Mouse (Mus musculus) CH12.LX (cell line): ENCODE data around the gene Hist1h4a. TPM values are rescaled to one million over a fixed set of nuclear protein-coding genes. Genes with fewer than 3 reads are reported as not detected.

Experiments
- DNase-seq: peaks from one replicate; pipeline ENCODE4 v3.0.0-alpha.2; 2013; ENCODE audit errors: extremely low read depth
- H3K27ac ChIP-seq: 2 replicates; pipeline ENCODE4 v1.5.1; 2012; ENCODE audit warnings: low read depth, mild to moderate bottlenecking, control low read depth, moderate library complexity; ENCODE audit not compliant: insufficient read depth
- H3K27me3 ChIP-seq: replicated peaks from 2 replicates; pipeline ENCODE3; 2012; ENCODE audit warnings: inconsistent platforms
- H3K36me3 ChIP-seq, 2 experiments: replicated peaks in 1 of 2; 2 replicates each; pipeline versions ENCODE3 to v1.6.1; 2012; ENCODE audit warnings: inconsistent platforms in 1 of 2, low read length in 1 of 2, mild to moderate bottlenecking in 1 of 2, mixed read lengths in 1 of 2, moderate library complexity in 1 of 2; ENCODE audit not compliant: control insufficient read depth in 1 of 2, insufficient read depth in 1 of 2
- H3K4me1 ChIP-seq, 2 experiments: 2 replicates each; pipeline ENCODE4 v1.6.1; 2012; ENCODE audit warnings: inconsistent platforms in 1 of 2, moderate library complexity in 1 of 2; ENCODE audit not compliant: insufficient read depth in 2 of 2, control insufficient read depth in 1 of 2
- H3K4me2 ChIP-seq: 2 replicates; pipeline ENCODE4 v1.6.1; 2012; ENCODE audit warnings: low read depth, mild to moderate bottlenecking, control low read depth; ENCODE audit not compliant: poor library complexity, insufficient read depth, severe bottlenecking
- H3K4me3 ChIP-seq, 3 experiments: fragments of 150-350 bp in 1 of 3; sonication (generic) in 1 of 3; replicated peaks in 1 of 3; 2 replicates each; pipeline versions ENCODE3 to v1.5.1; 2011 to 2012; ENCODE audit warnings: low read depth in 2 of 3, low read length in 2 of 3, mild to moderate bottlenecking in 2 of 3, moderate library complexity in 2 of 3, control low read depth in 1 of 3, improper control_type of control experiment in 1 of 3, inconsistent platforms in 1 of 3, mixed read lengths in 1 of 3; ENCODE audit not compliant: poor library complexity in 1 of 3
- H3K79me2 ChIP-seq: replicated peaks from 2 replicates; pipeline ENCODE4 v1.6.1; 2012; ENCODE audit warnings: mild to moderate bottlenecking, moderate library complexity; ENCODE audit not compliant: control insufficient read depth, poor library complexity, insufficient read depth, severe bottlenecking; ENCODE audit errors: extremely low read depth
- H3K9ac ChIP-seq: 2 replicates; pipeline ENCODE4 v1.6.1; 2012; ENCODE audit warnings: low read depth, mild to moderate bottlenecking, control low read depth, moderate library complexity; ENCODE audit not compliant: insufficient read depth
- H3K9me3 ChIP-seq: replicated peaks from 2 replicates; pipeline ENCODE3; 2012; ENCODE audit warnings: low read length, inconsistent platforms, mixed read lengths
- BHLHE40 ChIP-seq: IDR thresholded peaks from 2 replicates; pipeline ENCODE4 v1.6.1; 2011; ENCODE audit warnings: mild to moderate bottlenecking, low read depth, low read length, improper control_type of control experiment
- CHD2 ChIP-seq: IDR thresholded peaks from 2 replicates; pipeline ENCODE4 v1.6.1; 2011; ENCODE audit warnings: low read length, improper control_type of control experiment
- CTCF ChIP-seq, 2 experiments: IDR thresholded peaks in 1 of 2; conservative IDR thresholded peaks in 1 of 2; 2 replicates each; pipeline ENCODE4 v1.5.1; 2011 to 2012; ENCODE audit warnings: low read depth in 2 of 2, low read length in 2 of 2, improper control_type of control experiment in 1 of 2, inconsistent platforms in 1 of 2, mild to moderate bottlenecking in 1 of 2, moderate library complexity in 1 of 2
- E2F4 ChIP-seq: IDR thresholded peaks from 2 replicates; pipeline ENCODE4 v1.6.1; 2011; ENCODE audit warnings: low read depth, low read length, improper control_type of control experiment; ENCODE audit not compliant: insufficient replicate concordance
- EP300 ChIP-seq: IDR thresholded peaks from 2 replicates; pipeline ENCODE4 v1.6.1; 2011; ENCODE audit warnings: low read length, improper control_type of control experiment
- GABPA ChIP-seq: IDR thresholded peaks from 2 replicates; pipeline ENCODE4 v1.6.1; 2012; ENCODE audit warnings: low read depth, low read length, improper control_type of control experiment, inconsistent platforms; ENCODE audit not compliant: insufficient replicate concordance
- HCFC1 ChIP-seq: IDR thresholded peaks from 2 replicates; pipeline ENCODE4 v1.6.1; 2012; ENCODE audit warnings: low read depth, mild to moderate bottlenecking, inconsistent platforms, low read length, improper control_type of control experiment
- JUN ChIP-seq: IDR thresholded peaks from 2 replicates; pipeline ENCODE4 v1.6.1; 2011; ENCODE audit warnings: low read depth, mild to moderate bottlenecking, low read length, improper control_type of control experiment, moderate library complexity; ENCODE audit not compliant: insufficient read depth
- KAT2A ChIP-seq: IDR thresholded peaks from 2 replicates; pipeline ENCODE4 v1.6.1; 2012; ENCODE audit warnings: low read length, improper control_type of control experiment, inconsistent platforms; ENCODE audit not compliant: insufficient replicate concordance
- MAX ChIP-seq: IDR thresholded peaks from 2 replicates; pipeline ENCODE4 v1.6.1; 2011; ENCODE audit warnings: low read length, improper control_type of control experiment
- MEF2A ChIP-seq: IDR thresholded peaks from 2 replicates; pipeline ENCODE4 v1.6.1; 2014; ENCODE audit warnings: low read depth, mild to moderate bottlenecking, inconsistent platforms, low read length, improper control_type of control experiment, borderline replicate concordance
- NELFE ChIP-seq: IDR thresholded peaks from 2 replicates; pipeline ENCODE4 v1.6.1; 2011; ENCODE audit warnings: low read depth, low read length, improper control_type of control experiment
- PAX5 ChIP-seq: IDR thresholded peaks from 2 replicates; pipeline ENCODE4 v1.6.1; 2012; ENCODE audit warnings: low read length, inconsistent platforms, mixed read lengths
- POLR2A ChIP-seq: IDR thresholded peaks from 2 replicates; pipeline ENCODE4 v1.6.1; 2011; ENCODE audit warnings: low read depth, mild to moderate bottlenecking, improper control_type of control experiment, low read length
- POLR2AphosphoS2 ChIP-seq: IDR thresholded peaks from 2 replicates; pipeline ENCODE4 v1.6.1; 2011; ENCODE audit warnings: low read depth, low read length, improper control_type of control experiment
- RAD21 ChIP-seq: IDR thresholded peaks from 2 replicates; pipeline ENCODE4 v1.6.1; 2011; ENCODE audit warnings: low read depth, mild to moderate bottlenecking, low read length, improper control_type of control experiment, moderate library complexity
- RCOR1 ChIP-seq: conservative IDR thresholded peaks from 2 replicates; pipeline ENCODE4 v1.6.1; 2012; ENCODE audit warnings: low read depth, mild to moderate bottlenecking, inconsistent platforms, low read length, improper control_type of control experiment
- SMC3 ChIP-seq: IDR thresholded peaks from 2 replicates; pipeline ENCODE4 v1.6.1; 2011; ENCODE audit warnings: low read depth, low read length, improper control_type of control experiment
- TBP ChIP-seq: conservative IDR thresholded peaks from 2 replicates; pipeline ENCODE4 v1.6.1; 2011; ENCODE audit warnings: low read depth, low read length, improper control_type of control experiment
- UBTF ChIP-seq: IDR thresholded peaks from 2 replicates; pipeline ENCODE4 v1.6.1; 2012; ENCODE audit warnings: low read depth, mild to moderate bottlenecking, inconsistent platforms, low read length, improper control_type of control experiment, moderate library complexity
- USF1 ChIP-seq: IDR thresholded peaks from 2 replicates; pipeline ENCODE4 v1.6.1; 2014; ENCODE audit warnings: low read depth, mild to moderate bottlenecking, inconsistent platforms, low read length, improper control_type of control experiment
- ZKSCAN1 ChIP-seq: IDR thresholded peaks from 2 replicates; pipeline ENCODE4 v1.6.1; 2012; ENCODE audit warnings: low read depth, inconsistent platforms, low read length, improper control_type of control experiment, borderline replicate concordance
- dilution Hi-C: fragments of 300-500 bp; cut with MboI; formaldehyde crosslinking; loops from 2 replicates; pipeline ENCODE4 v1.14.3; 2020; ENCODE audit warnings: low sequenced_read_pairs; ENCODE audit not compliant: extremely low pct_unique_long_range_greater_than_20kb, extremely low pct_ligation_motif_present
- in situ Hi-C: fragments of 300-500 bp; cut with MboI; formaldehyde crosslinking; loops from 3 replicates; pipeline ENCODE4 v1.14.3; 2019; ENCODE audit warnings: low sequenced_read_pairs, low pct_ligation_motif_present, low pct_unique_long_range_greater_than_20kb, mixed read lengths
- polyA plus RNA-seq: library from polyadenylated mRNA; unstranded; fragments of >175 nt; gene quantifications from 2 replicates; pipeline ENCODE4 v1.2.1, GENCODE M21; 2012; ENCODE audit warnings: low read depth; ENCODE audit not compliant: insufficient read length
- total RNA-seq, 2 experiments: library from RNA; depleted of rRNA; stranded (reverse); fragments of 300-350 nt in 1 of 2; fragments of >200 nt in 1 of 2; gene quantifications; 2 replicates each; pipeline ENCODE4 v1.2.3; 2012 to 2014

Hist1h4a gene
- total and polyA plus RNA-seq, 3 experiments = 4.4 to 1,215 (median 18.4) TPM

DNA sequence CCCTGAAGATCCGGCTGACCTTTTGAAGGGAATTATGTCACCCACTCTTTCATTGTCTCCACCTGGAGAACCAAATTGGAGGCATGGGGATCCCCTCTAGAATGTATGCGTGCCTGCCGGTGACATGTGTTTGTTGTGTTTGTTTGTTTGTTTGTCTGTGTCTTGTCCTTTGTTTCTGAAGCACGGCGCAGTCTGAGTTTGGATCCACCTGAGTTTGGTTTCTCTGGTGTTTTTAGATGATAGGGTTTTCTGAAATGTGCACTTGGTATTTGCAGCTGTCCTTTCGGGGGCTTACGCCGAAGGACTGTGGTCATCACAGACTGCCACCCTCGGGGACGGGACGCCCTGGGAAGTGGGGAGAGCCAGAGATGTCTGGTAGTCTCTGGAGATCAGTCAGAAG, 43.9 kb downstream of the Hist1h4a start:
- TF ChIP-seq MAX (no peak), E2F4 (no peak), RCOR1 (no peak), MEF2A (no peak), HCFC1 (no peak), KAT2A (no peak), ZKSCAN1 (no peak), GABPA (no peak), SMC3 (no peak), BHLHE40 (no peak), NELFE (no peak), USF1 (no peak), POLR2A (no peak), JUN (no peak), EP300 (no peak), UBTF (no peak), RAD21 (no peak), PAX5 (no peak)
- H3K4me3 ChIP-seq = no peak overlapping the region
- H3K79me2 ChIP-seq = no peaks in the 10 kb centered on the region
- no peak overlapping the region for H3K27ac ChIP-seq
- no peak overlapping the region for H3K4me2 ChIP-seq
- no peaks in the 10 kb centered on the region for H3K36me3 ChIP-seq
- no peaks in the 10 kb centered on the region for H3K9me3 ChIP-seq
- no peak overlapping the region for H3K9ac ChIP-seq
- peaks cover 0 to 3% of the 10 kb centered on the region in 2 experiments; a peak in 1 of 4 replicates for H3K4me1 ChIP-seq
- in situ Hi-C loops (no loop called here), dilution Hi-C loops (no loop called here)
- no peaks in the 10 kb centered on the region for H3K27me3 ChIP-seq
- no peak for DNase-seq

DNA sequence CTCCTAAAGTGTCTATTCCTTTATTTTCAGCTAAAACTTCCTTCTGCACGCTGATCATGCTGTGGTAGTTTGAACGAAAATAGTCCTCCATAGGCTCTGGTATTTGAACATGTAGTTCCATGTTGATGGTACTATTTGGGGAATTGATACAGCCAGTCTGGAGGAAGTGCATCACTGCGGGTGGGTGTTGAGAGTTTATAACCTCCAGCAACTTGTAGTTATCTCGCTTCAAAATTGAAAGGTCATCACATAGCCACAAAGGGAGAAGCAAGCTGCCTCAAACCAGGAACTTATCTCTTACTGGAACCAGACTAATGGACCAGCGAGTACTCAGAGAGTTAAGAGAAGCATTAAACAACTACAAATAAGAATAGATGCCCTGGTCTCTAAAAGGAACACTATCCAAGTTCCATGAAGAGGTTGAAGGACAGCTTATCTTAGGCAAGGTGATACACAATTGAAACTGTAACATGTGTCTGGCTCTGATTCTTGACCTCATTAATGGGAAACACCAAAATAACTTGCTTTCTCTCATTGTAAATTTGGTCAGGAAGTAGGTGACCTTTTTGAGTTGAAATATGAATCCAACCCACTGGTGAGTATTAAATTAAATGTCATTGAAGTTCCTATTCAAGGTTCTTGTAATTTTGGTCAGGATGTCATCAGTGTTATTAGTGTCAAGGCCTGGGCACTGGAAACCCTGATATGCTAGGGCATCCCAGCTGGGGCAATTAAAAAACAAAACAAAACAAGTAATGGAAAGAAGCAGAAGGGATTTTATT, 44.6 kb downstream of the Hist1h4a start:
- no peak overlapping the region for H3K27ac ChIP-seq
- no peak overlapping the region for H3K4me2 ChIP-seq
- no peaks in the 10 kb centered on the region for H3K9me3 ChIP-seq
- H3K4me1 ChIP-seq = peaks cover 0 to 3% of the 10 kb centered on the region in 2 experiments; a peak in 1 of 4 replicates
- no peak overlapping the region for H3K9ac ChIP-seq
- in situ Hi-C loops (no loop called here), dilution Hi-C loops (no loop called here)
- no peaks in the 10 kb centered on the region for H3K79me2 ChIP-seq
- no peak overlapping the region for H3K4me3 ChIP-seq
- H3K36me3 ChIP-seq = no peaks in the 10 kb centered on the region
- H3K27me3 ChIP-seq = no peaks in the 10 kb centered on the region
- no peak for DNase-seq
- no peak for TF ChIP-seq BHLHE40
- TF ChIP-seq POLR2AphosphoS2 = no peak
- TF ChIP-seq CHD2 = no peak
- TF ChIP-seq TBP = no peak
- TF ChIP-seq SMC3 = no peak
- no peak for TF ChIP-seq RCOR1
- TF ChIP-seq EP300 = no peak
- TF ChIP-seq HCFC1 = no peak
- no peak for TF ChIP-seq UBTF
- no peak for TF ChIP-seq CTCF (conservative IDR thresholded peaks at IDR 0.05 in 1 of 2, IDR thresholded peaks at IDR 0.05 in 1 of 2; ENCODE audit: low read depth in 2 of 2, low read length in 2 of 2)

Other genes starting within 250 kb of the Hist1h4a start
Only the 20 nearest of the 37 such genes appear.
- 268 and 282 TPM in 2 replicates for gene Hist1h2be, start 140.1 kb downstream of the Hist1h4a start, total RNA-seq (2012; rRNA removed)
- 3.4 and 4.7 TPM in 2 replicates for gene Hist1h2be, start 140.1 kb downstream of the Hist1h4a start, total RNA-seq (2014; rRNA removed)
- gene Hist1h2be, start 140.1 kb downstream of the Hist1h4a start, polyA plus RNA-seq = 0.57 and 0.70 TPM in 2 replicates
- gene Hist1h1e, start 138.7 kb downstream of the Hist1h4a start, total RNA-seq (2012; rRNA removed) = 486 and 504 TPM in 2 replicates
- gene Hist1h1e, start 138.7 kb downstream of the Hist1h4a start, total RNA-seq (2014; rRNA removed) = 12.2 and 18.3 TPM in 2 replicates
- 1.5 and 1.9 TPM in 2 replicates for gene Hist1h1e, start 138.7 kb downstream of the Hist1h4a start, polyA plus RNA-seq
- gene Hist1h2ac, start 77.3 kb downstream of the Hist1h4a start, total RNA-seq (2012; rRNA removed) = 114 and 122 TPM in 2 replicates
- 0.96 and 0.97 TPM in 2 replicates for gene Hist1h2ac, start 77.3 kb downstream of the Hist1h4a start, total RNA-seq (2014; rRNA removed)
- 0.14 TPM in 1 of 2 replicates, not detected in the other for gene Hist1h2ac, start 77.3 kb downstream of the Hist1h4a start, polyA plus RNA-seq
- 436 and 456 TPM in 2 replicates for gene Hist1h2bc, start 77.0 kb downstream of the Hist1h4a start, total RNA-seq (2012; rRNA removed)
- 16.1 and 17.4 TPM in 2 replicates for gene Hist1h2bc, start 77.0 kb downstream of the Hist1h4a start, total RNA-seq (2014; rRNA removed)
- gene Hist1h2bc, start 77.0 kb downstream of the Hist1h4a start, polyA plus RNA-seq = 1.1 and 2.2 TPM in 2 replicates
- gene Hist1h1t, start 65.4 kb downstream of the Hist1h4a start, total RNA-seq (2012; rRNA removed) = 0.38 and 0.76 TPM in 2 replicates
- not detected in 2 replicates for gene Hist1h1t, start 65.4 kb downstream of the Hist1h4a start, total RNA-seq (2014; rRNA removed)
- not detected in 2 replicates for gene Hist1h1t, start 65.4 kb downstream of the Hist1h4a start, polyA plus RNA-seq
- gene Hist1h4c, start 62.8 kb downstream of the Hist1h4a start, total RNA-seq (2012; rRNA removed) = 1,176 and 1,374 TPM in 2 replicates
- 3.9 and 6.9 TPM in 2 replicates for gene Hist1h4c, start 62.8 kb downstream of the Hist1h4a start, total RNA-seq (2014; rRNA removed)
- gene Hist1h4c, start 62.8 kb downstream of the Hist1h4a start, polyA plus RNA-seq = 0.76 and 1.2 TPM in 2 replicates
- 0.08 and 0.50 TPM in 2 replicates for gene Hfe, start 50.4 kb downstream of the Hist1h4a start, total RNA-seq (2012; rRNA removed)
- 0.16 and 0.39 TPM in 2 replicates for gene Hfe, start 50.4 kb downstream of the Hist1h4a start, total RNA-seq (2014; rRNA removed)
- gene Hfe, start 50.4 kb downstream of the Hist1h4a start, polyA plus RNA-seq = 0.67 and 1.0 TPM in 2 replicates
- gene Hist1h1c, start 22.4 kb downstream of the Hist1h4a start, total RNA-seq (2012; rRNA removed) = 568 and 597 TPM in 2 replicates
- 22.8 and 26.1 TPM in 2 replicates for gene Hist1h1c, start 22.4 kb downstream of the Hist1h4a start, total RNA-seq (2014; rRNA removed)
- 12.5 and 13.2 TPM in 2 replicates for gene Hist1h1c, start 22.4 kb downstream of the Hist1h4a start, polyA plus RNA-seq
- gene Hist1h3c, start 15.6 kb downstream of the Hist1h4a start, total RNA-seq (2012; rRNA removed) = 1,821 and 1,847 TPM in 2 replicates
- gene Hist1h3c, start 15.6 kb downstream of the Hist1h4a start, total RNA-seq (2014; rRNA removed) = 57.5 and 73.1 TPM in 2 replicates
- gene Hist1h3c, start 15.6 kb downstream of the Hist1h4a start, polyA plus RNA-seq = 5.5 and 7.3 TPM in 2 replicates
- 2,544 and 2,852 TPM in 2 replicates for gene Hist1h2bb, start 14.5 kb downstream of the Hist1h4a start, total RNA-seq (2012; rRNA removed)
- gene Hist1h2bb, start 14.5 kb downstream of the Hist1h4a start, total RNA-seq (2014; rRNA removed) = 34.5 and 54.6 TPM in 2 replicates
- 0.53 and 1.3 TPM in 2 replicates for gene Hist1h2bb, start 14.5 kb downstream of the Hist1h4a start, polyA plus RNA-seq
- 1,936 and 2,243 TPM in 2 replicates for gene Hist1h2ab, start 10.1 kb downstream of the Hist1h4a start, total RNA-seq (2012; rRNA removed)
- 24.9 and 32.6 TPM in 2 replicates for gene Hist1h2ab, start 10.1 kb downstream of the Hist1h4a start, total RNA-seq (2014; rRNA removed)
- gene Hist1h2ab, start 10.1 kb downstream of the Hist1h4a start, polyA plus RNA-seq = 2.9 TPM in 2 replicates
- gene Hist1h3b, start 9.0 kb downstream of the Hist1h4a start, total RNA-seq (2012; rRNA removed) = 1,913 and 2,096 TPM in 2 replicates
- 28.9 and 44.0 TPM in 2 replicates for gene Hist1h3b, start 9.0 kb downstream of the Hist1h4a start, total RNA-seq (2014; rRNA removed)
- gene Hist1h3b, start 9.0 kb downstream of the Hist1h4a start, polyA plus RNA-seq = 5.4 and 5.5 TPM in 2 replicates
- gene Hist1h4b, start 4.2 kb downstream of the Hist1h4a start, total RNA-seq (2012; rRNA removed) = 2,309 and 2,552 TPM in 2 replicates
- gene Hist1h4b, start 4.2 kb downstream of the Hist1h4a start, total RNA-seq (2014; rRNA removed) = 14.3 and 24.8 TPM in 2 replicates
- 3.5 and 11.8 TPM in 2 replicates for gene Hist1h4b, start 4.2 kb downstream of the Hist1h4a start, polyA plus RNA-seq
- 1,392 and 1,471 TPM in 2 replicates for gene Hist1h3a, start 1.2 kb upstream of the Hist1h4a start, total RNA-seq (2012; rRNA removed)
- 60.5 and 78.5 TPM in 2 replicates for gene Hist1h3a, start 1.2 kb upstream of the Hist1h4a start, total RNA-seq (2014; rRNA removed)
- 3.2 and 3.9 TPM in 2 replicates for gene Hist1h3a, start 1.2 kb upstream of the Hist1h4a start, polyA plus RNA-seq
- 1,163 and 1,722 TPM in 2 replicates for gene Hist1h1a, start 2.4 kb upstream of the Hist1h4a start, total RNA-seq (2012; rRNA removed)
- gene Hist1h1a, start 2.4 kb upstream of the Hist1h4a start, total RNA-seq (2014; rRNA removed) = 22.2 and 30.9 TPM in 2 replicates
- 1.7 and 2.4 TPM in 2 replicates for gene Hist1h1a, start 2.4 kb upstream of the Hist1h4a start, polyA plus RNA-seq
- not detected in 2 replicates for gene Trim38, start 8.7 kb upstream of the Hist1h4a start, total RNA-seq (2012; rRNA removed)
- gene Trim38, start 8.7 kb upstream of the Hist1h4a start, total RNA-seq (2014; rRNA removed) = not detected in 2 replicates
- gene Trim38, start 8.7 kb upstream of the Hist1h4a start, polyA plus RNA-seq = 0.11 TPM in 1 of 2 replicates, not detected in the other
- gene Slc17a2, start 45.8 kb upstream of the Hist1h4a start, total RNA-seq (2012; rRNA removed) = 0.04 TPM in 1 of 2 replicates, not detected in the other
- gene Slc17a2, start 45.8 kb upstream of the Hist1h4a start, total RNA-seq (2014; rRNA removed) = not detected in 2 replicates
- not detected in 2 replicates for gene Slc17a2, start 45.8 kb upstream of the Hist1h4a start, polyA plus RNA-seq
- gene Slc17a3, start 78.2 kb upstream of the Hist1h4a start, total RNA-seq (2012; rRNA removed) = not detected in 2 replicates
- not detected in 2 replicates for gene Slc17a3, start 78.2 kb upstream of the Hist1h4a start, total RNA-seq (2014; rRNA removed)
- gene Slc17a3, start 78.2 kb upstream of the Hist1h4a start, polyA plus RNA-seq = not detected in 2 replicates
- not detected in 2 replicates for gene Slc17a1, start 106.5 kb upstream of the Hist1h4a start, total RNA-seq (2012; rRNA removed)
- gene Slc17a1, start 106.5 kb upstream of the Hist1h4a start, total RNA-seq (2014; rRNA removed) = not detected in 2 replicates
- not detected in 2 replicates for gene Slc17a1, start 106.5 kb upstream of the Hist1h4a start, polyA plus RNA-seq
- gene Slc17a4, start 153.8 kb upstream of the Hist1h4a start, total RNA-seq (2012; rRNA removed) = 0.08 TPM in 1 of 2 replicates, not detected in the other
- 0.23 and 0.35 TPM in 2 replicates for gene Slc17a4, start 153.8 kb upstream of the Hist1h4a start, total RNA-seq (2014; rRNA removed)
- 0.26 and 0.37 TPM in 2 replicates for gene Slc17a4, start 153.8 kb upstream of the Hist1h4a start, polyA plus RNA-seq